Mouse (Mus musculus): ENCODE measurements at regions not wholly inside any gene's neighbourhood (a gene's known extent, or its start where the extent isn't known, plus 50 kb on each side); places are given as distances from the start of the nearest gene placed in this dataset.

GRCm38 (mm10) chrX:11387200-11387940 lies 59.7 kb downstream of the H2al1j start:
- DNase-seq (ENCODE audit: low read depth in 3 of 3, low spot score in 3 of 3) (no peak), ATAC-seq (ENCODE audit: insufficient read depth) (no peak)
- Histone ChIP-seq H3K4me2 (ENCODE audit: low read depth) (no peak overlapping the region), H3K27me3 (ENCODE audit: control insufficient read depth, insufficient read depth, low read length) (no peaks in the 10 kb centered on the region), H3K9me3 (ENCODE audit: control insufficient read depth, low read length) (no peaks in the 10 kb centered on the region), H3K9ac (replicated peaks) (no peak overlapping the region), H3K36me3 (replicated peaks; ENCODE audit: control insufficient read depth, insufficient read depth, low read depth) (no peaks in the 10 kb centered on the region), H3K4me3 (ENCODE audit: insufficient read depth in 1 of 2, low read depth in 2 of 2, low read length in 2 of 2) (no peak overlapping the region), H3K4me1 (replicated peaks; ENCODE audit: control insufficient read depth in 2 of 2, insufficient read depth in 2 of 2, low read length in 1 of 2) (no peaks in the 10 kb centered on the region), H3K27ac (no peak overlapping the region)
- TF ChIP-seq CTCF (IDR thresholded peaks at IDR 0.05; ENCODE audit: low read depth) (no peak), EP300 (IDR thresholded peaks at IDR 0.05; ENCODE audit: low read depth) (no peak)
- WGBS (ENCODE audit: insufficient replicate concordance): 44% methylated on average over 9 of the region's 9 CpGs

GRCm38 (mm10) chrX:11388860-11389259 lies 61.2 kb downstream of the H2al1j start:
- no peak overlapping the region for H3K9ac ChIP-seq (replicated peaks)
- no peaks in the 10 kb centered on the region for H3K36me3 ChIP-seq (replicated peaks; ENCODE audit: control insufficient read depth, insufficient read depth, low read depth)
- no peaks in the 10 kb centered on the region for H3K4me1 ChIP-seq (replicated peaks; ENCODE audit: control insufficient read depth in 2 of 2, insufficient read depth in 2 of 2, low read length in 1 of 2)
- no peaks in the 10 kb centered on the region for H3K27me3 ChIP-seq (ENCODE audit: control insufficient read depth, insufficient read depth, low read length)
- no peak overlapping the region for H3K4me2 ChIP-seq (ENCODE audit: low read depth)
- no peak overlapping the region for H3K4me3 ChIP-seq (ENCODE audit: insufficient read depth in 1 of 2, low read depth in 2 of 2, low read length in 2 of 2)
- WGBS (ENCODE audit: insufficient replicate concordance): 54% methylated on average over 8 of the region's 9 CpGs
- no peak for ATAC-seq (ENCODE audit: insufficient read depth)
- no peak overlapping the region for H3K27ac ChIP-seq
- H3K9me3 ChIP-seq (ENCODE audit: control insufficient read depth, low read length): no peaks in the 10 kb centered on the region
- DNase-seq (ENCODE audit: low read depth in 3 of 3, low spot score in 3 of 3): no peak
- TF ChIP-seq EP300 (IDR thresholded peaks at IDR 0.05; ENCODE audit: low read depth) (no peak), CTCF (IDR thresholded peaks at IDR 0.05; ENCODE audit: low read depth) (no peak)

- no peak for DNase-seq (ENCODE audit: low read depth in 3 of 3, low spot score in 3 of 3)
- H3K4me1 ChIP-seq (replicated peaks; ENCODE audit: control insufficient read depth in 2 of 2, insufficient read depth in 2 of 2, low read length in 1 of 2): no peaks in the 10 kb centered on the region
- 60% methylated on average over 3 of the region's 3 CpGs for WGBS (ENCODE audit: insufficient replicate concordance)
- no peaks in the 10 kb centered on the region for H3K9me3 ChIP-seq (ENCODE audit: control insufficient read depth, low read length)
- H3K36me3 ChIP-seq (replicated peaks; ENCODE audit: control insufficient read depth, insufficient read depth, low read depth): no peaks in the 10 kb centered on the region
- no peak overlapping the region for H3K4me2 ChIP-seq (ENCODE audit: low read depth)
- H3K4me3 ChIP-seq (ENCODE audit: insufficient read depth in 1 of 2, low read depth in 2 of 2, low read length in 2 of 2): no peak overlapping the region
- TF ChIP-seq CTCF (IDR thresholded peaks at IDR 0.05; ENCODE audit: low read depth): no peak
- no peak for TF ChIP-seq EP300 (IDR thresholded peaks at IDR 0.05; ENCODE audit: low read depth)
- no peak for ATAC-seq (ENCODE audit: insufficient read depth)
- H3K9ac ChIP-seq (replicated peaks): no peak overlapping the region
- H3K27me3 ChIP-seq (ENCODE audit: control insufficient read depth, insufficient read depth, low read length): no peaks in the 10 kb centered on the region
- no peak overlapping the region for H3K27ac ChIP-seq
These were observed 72.8 kb downstream of the H2al1j start for GRCm38 (mm10) chrX:11400406-11400805.

GRCm38 (mm10) chrX:11404369-11404768 lies 76.7 kb downstream of the H2al1j start:
- no peaks in the 10 kb centered on the region for H3K9me3 ChIP-seq (ENCODE audit: control insufficient read depth, low read length)
- H3K4me3 ChIP-seq (ENCODE audit: insufficient read depth in 1 of 2, low read depth in 2 of 2, low read length in 2 of 2): no peak overlapping the region
- H3K36me3 ChIP-seq (replicated peaks; ENCODE audit: control insufficient read depth, insufficient read depth, low read depth): no peaks in the 10 kb centered on the region
- no peak for TF ChIP-seq EP300 (IDR thresholded peaks at IDR 0.05; ENCODE audit: low read depth)
- TF ChIP-seq CTCF (IDR thresholded peaks at IDR 0.05; ENCODE audit: low read depth): no peak
- H3K27ac ChIP-seq: no peak overlapping the region
- no peak overlapping the region for H3K9ac ChIP-seq (replicated peaks)
- no peaks in the 10 kb centered on the region for H3K27me3 ChIP-seq (ENCODE audit: control insufficient read depth, insufficient read depth, low read length)
- WGBS (ENCODE audit: insufficient replicate concordance): 64% methylated on average over 4 of the region's 4 CpGs
- H3K4me2 ChIP-seq (ENCODE audit: low read depth): no peak overlapping the region
- no peaks in the 10 kb centered on the region for H3K4me1 ChIP-seq (replicated peaks; ENCODE audit: control insufficient read depth in 2 of 2, insufficient read depth in 2 of 2, low read length in 1 of 2)
- DNase-seq (ENCODE audit: low read depth in 3 of 3, low spot score in 3 of 3) (no peak), ATAC-seq (ENCODE audit: insufficient read depth) (no peak)

DNA sequence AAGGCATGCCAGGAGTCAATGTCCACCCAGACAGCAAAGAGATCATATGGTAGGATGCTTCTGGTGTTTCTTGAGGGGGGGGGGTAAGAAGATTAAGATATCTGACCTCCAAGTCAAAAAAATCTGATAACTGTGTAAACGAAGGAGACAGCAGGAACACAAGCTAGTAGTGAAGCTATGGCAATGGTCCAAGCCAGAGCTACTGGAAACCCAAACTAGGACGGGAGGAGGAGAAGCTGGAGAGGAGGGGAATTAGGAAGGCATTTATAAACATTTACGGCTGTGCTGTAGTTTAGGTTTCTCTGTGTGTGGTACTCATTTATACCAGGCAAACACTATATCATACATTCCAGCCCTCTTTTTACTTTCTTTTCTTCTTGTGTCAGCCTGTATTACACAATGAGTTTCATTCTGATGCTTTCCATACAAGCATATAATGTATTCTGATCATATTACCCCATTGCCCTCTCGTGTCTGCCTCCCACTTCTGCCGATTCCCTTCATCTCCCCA lies 84.7 kb downstream of the H2al1j start:
- Histone ChIP-seq H3K4me3 (ENCODE audit: insufficient read depth in 1 of 2, low read depth in 2 of 2, low read length in 2 of 2) (no peak overlapping the region), H3K4me1 (replicated peaks; ENCODE audit: control insufficient read depth in 2 of 2, insufficient read depth in 2 of 2, low read length in 1 of 2) (peaks cover 0 to 2% of the 10 kb centered on the region in 2 experiments; a peak in 1 of 4 replicates), H3K4me2 (ENCODE audit: low read depth) (no peak overlapping the region), H3K9ac (replicated peaks) (no peak overlapping the region), H3K36me3 (replicated peaks; ENCODE audit: control insufficient read depth, insufficient read depth, low read depth) (no peaks in the 10 kb centered on the region), H3K27ac (no peak overlapping the region), H3K27me3 (ENCODE audit: control insufficient read depth, insufficient read depth, low read length) (no peaks in the 10 kb centered on the region), H3K9me3 (ENCODE audit: control insufficient read depth, low read length) (no peaks in the 10 kb centered on the region)
- TF ChIP-seq CTCF (IDR thresholded peaks at IDR 0.05; ENCODE audit: low read depth): no peak
- no peak for TF ChIP-seq EP300 (IDR thresholded peaks at IDR 0.05; ENCODE audit: low read depth)
- DNase-seq (ENCODE audit: low read depth in 3 of 3, low spot score in 3 of 3) (no peak), ATAC-seq (ENCODE audit: insufficient read depth) (no peak)
- WGBS (ENCODE audit: insufficient replicate concordance): 50% methylated on average over 5 of the region's 5 CpGs

All from liver, embryonic 14.5 days (tissue).